Comparison of ENCODE assay signal across 19 mouse cellular contexts in the genomic region with DNA sequence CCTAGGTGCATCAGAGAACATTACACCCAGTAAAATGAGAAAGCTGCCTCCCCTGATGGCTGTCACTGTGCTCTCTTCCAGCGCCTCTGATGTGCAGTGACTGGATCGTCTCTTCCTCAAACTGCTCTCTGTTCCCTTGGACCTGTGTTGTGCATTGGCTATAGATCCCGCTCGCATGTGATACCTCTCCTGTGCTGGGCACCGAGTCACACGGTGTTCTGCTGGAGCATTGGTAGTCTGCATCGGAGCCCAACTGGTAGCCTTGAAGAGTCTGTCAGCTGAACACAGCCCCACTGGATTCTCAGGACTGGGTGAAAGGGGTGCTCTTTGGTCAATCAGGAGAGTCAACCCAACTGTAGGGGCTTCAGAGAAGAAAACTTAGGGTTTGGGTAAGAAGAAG. TPM values are rescaled to one million over a fixed set of nuclear protein-coding genes. Genes with fewer than 3 reads are reported as not detected.
DNase-seq lines count a peak whose midpoint lies in the region; ATAC-seq lines count a peak whose summit lies in the region.
"Had no signal": no experiment of that assay in that cellular context is flagged by ENCODE, and none has a peak within 500 bp of the region (broad histone marks: within the 10 kb centered on the region; RNA-seq: fewer than 3 reads in every experiment).

No protein-coding gene starts in this region.

- 93% methylated on average over 7 of the region's 7 CpGs for WGBS in heart, embryonic 11.5 days (ENCODE audit: insufficient replicate concordance)
- WGBS in heart, embryonic 10.5 days: 94% methylated on average over 7 of the region's 7 CpGs

- no peak for ATAC-seq in heart, embryonic 11.5 days (replicated peaks; ENCODE audit: insufficient number of reproducible peaks, low FRiP score, low TSS enrichment)
- ATAC-seq: activated CD4-positive, CD25-positive, alpha-beta regulatory T cell, adult 4 months; CD4-positive, CD25-positive, alpha-beta regulatory T cell, adult 4 months; Patski had no signal

- peak; percentile 65 for DNase-seq in heart, adult 11 months
- DNase-seq in heart, embryonic 10.5 days (ENCODE audit: low spot score): peak; percentile 68
- no peak for DNase-seq in heart, adult 8-10 months (ENCODE audit: low spot score)
- DNase-seq: adrenal gland, adult 2 months; adrenal gland, adult 8-10 months; adrenal gland, postnatal 10 days; adrenal gland, postnatal 14 days; adrenal gland, postnatal 25 days; adrenal gland, postnatal 36 days; B cell, adult 2 months; cerebellum, adult 11 months; cerebellum, adult 11-12 months; cerebellum, adult 18-20 months had no signal

- H3K4me3 ChIP-seq in heart, embryonic 11.5 days (ENCODE audit: low read depth, low read length): no peak overlapping the region
- no peak overlapping the region for H3K4me3 ChIP-seq in heart, embryonic 10.5 days

- peaks cover 29% of the 10 kb centered on the region for H3K36me3 ChIP-seq in heart, embryonic 11.5 days (ENCODE audit: control insufficient read depth, insufficient read depth, low read length)
- peaks cover 66% of the 10 kb centered on the region for H3K36me3 ChIP-seq in heart, embryonic 10.5 days

- H3K9ac ChIP-seq in heart, embryonic 11.5 days (ENCODE audit: low read depth, low read length): no peak overlapping the region

- no peaks in the 10 kb centered on the region for H3K27me3 ChIP-seq in heart, embryonic 11.5 days (ENCODE audit: control insufficient read depth, insufficient read depth, low read length)
- no peaks in the 10 kb centered on the region for H3K27me3 ChIP-seq in heart, embryonic 10.5 days (ENCODE audit: insufficient read depth, poor library complexity, severe bottlenecking)
- H3K27me3 ChIP-seq: CH12.LX, Patski had no signal

- no peaks in the 10 kb centered on the region for H3K4me1 ChIP-seq in heart, embryonic 11.5 days (ENCODE audit: control insufficient read depth, insufficient read depth, low read length)
- H3K4me1 ChIP-seq in heart, embryonic 10.5 days: no peaks in the 10 kb centered on the region

- H3K9me3 ChIP-seq in heart, embryonic 11.5 days (replicated peaks; ENCODE audit: control insufficient read depth, low read length): no peaks in the 10 kb centered on the region
- no peaks in the 10 kb centered on the region for H3K9me3 ChIP-seq in heart, embryonic 10.5 days
- H3K9me3 ChIP-seq: G1E had no signal

- H3K4me2 ChIP-seq in heart, embryonic 11.5 days: no peak overlapping the region

- H3K27ac ChIP-seq in heart, embryonic 11.5 days (ENCODE audit: low read depth, low read length): no peak overlapping the region
- H3K27ac ChIP-seq in heart, embryonic 10.5 days: no peak overlapping the region

RNA-seq across cellular contexts. Expression of a gene that starts 26.0 kb away (rescaled TPM):
- polyA plus RNA-seq in heart, embryonic 11.5 days (2014; fragmentation: Nextera tagmentation; extraction: Ambion mirVana): 6.1 and 7.7 TPM in 2 replicates
- 7.5 and 9.5 TPM in 2 replicates for polyA plus RNA-seq in heart, embryonic 10.5 days (2016; fragmentation: Nextera tagmentation; extraction: Ambion mirVana)
- total RNA-seq in heart, adult 8-10 months (2022): 1 to 10 TPM; 5.2 to 6.3 (median 6.1) TPM

RNA-seq across cellular contexts. Expression of a gene that starts 31.2 kb away (rescaled TPM):
- 0.23 and 0.31 TPM in 2 replicates for polyA plus RNA-seq in heart, embryonic 11.5 days (2014; fragmentation: Nextera tagmentation; extraction: Ambion mirVana)
- 0.13 and 0.51 TPM in 2 replicates for polyA plus RNA-seq in heart, embryonic 10.5 days (2016; fragmentation: Nextera tagmentation; extraction: Ambion mirVana)
- total RNA-seq in heart, adult 8-10 months (2022): not detected

RNA-seq across cellular contexts. Expression of a gene that starts 38.0 kb away (rescaled TPM):
- polyA plus RNA-seq in heart, embryonic 11.5 days (2014; fragmentation: Nextera tagmentation; extraction: Ambion mirVana): 7.3 and 12.8 TPM in 2 replicates
- polyA plus RNA-seq in heart, embryonic 10.5 days (2016; fragmentation: Nextera tagmentation; extraction: Ambion mirVana): 10.0 and 12.5 TPM in 2 replicates
- total RNA-seq in heart, adult 8-10 months (2022): 10 to 100 TPM; 29.3 to 36.3 (median 33.8) TPM
